Mouse (Mus musculus): ENCODE data around the gene Msn. TPM values are rescaled to one million over a fixed set of nuclear protein-coding genes. Genes with fewer than 3 reads are reported as not detected.
A peak's percentile ranks its signal among the peaks of the same experiment; 100 is the strongest.
"Not testable (repeated sequence)": the region's sequence is repeated elsewhere in the genome, so short reads cannot be mapped to it uniquely, and the experiment has no call there.

The Msn gene
- polyA plus RNA-seq, 1 experiment from 2014 or later = 82.3 TPM

GRCm38 (mm10) chrX:96162571-96162970 lies 66.7 kb downstream of the Msn start:
- H3K9me3 ChIP-seq (ENCODE audit: control insufficient read depth, low read length) = no peaks in the 10 kb centered on the region
- no peaks in the 10 kb centered on the region for H3K4me1 ChIP-seq (ENCODE audit: control insufficient read depth, insufficient read depth, low read length)
- H3K27me3 ChIP-seq (ENCODE audit: control insufficient read depth, insufficient read depth, low read length) = no peaks in the 10 kb centered on the region
- ATAC-seq (ENCODE audit: insufficient number of reproducible peaks, low FRiP score, low TSS enrichment, low read depth) (no peak), DNase-seq (ENCODE audit: low spot score) (peak; percentile 21)
- H3K36me3 ChIP-seq (ENCODE audit: control insufficient read depth, insufficient read depth, low read length) = no peaks in the 10 kb centered on the region
- whole genome bisulfite sequencing = 97% methylated on average over 2 of the region's 2 CpGs
- H3K9ac ChIP-seq (ENCODE audit: low read length) = no peak overlapping the region
- H3K4me2 ChIP-seq (ENCODE audit: low read depth, severe bottlenecking) = no peak overlapping the region
- H3K27ac ChIP-seq (replicated peaks; ENCODE audit: low read depth, low read length) = no peak overlapping the region
- no peak overlapping the region for H3K4me3 ChIP-seq (ENCODE audit: low read depth, low read length)

- Histone ChIP-seq H3K9me3 (ENCODE audit: control insufficient read depth, low read length) (no peaks in the 10 kb centered on the region), H3K4me2 (ENCODE audit: low read depth, severe bottlenecking) (no peak overlapping the region), H3K4me3 (ENCODE audit: low read depth, low read length) (no peak overlapping the region), H3K36me3 (ENCODE audit: control insufficient read depth, insufficient read depth, low read length) (no peaks in the 10 kb centered on the region), H3K4me1 (ENCODE audit: control insufficient read depth, insufficient read depth, low read length) (no peaks in the 10 kb centered on the region), H3K27me3 (ENCODE audit: control insufficient read depth, insufficient read depth, low read length) (peaks cover 2% of the 10 kb centered on the region; the same call in 1 of the 2 replicates), H3K9ac (ENCODE audit: low read length) (no peak overlapping the region), H3K27ac (replicated peaks; ENCODE audit: low read depth, low read length) (no peak overlapping the region)
- DNase-seq (ENCODE audit: low spot score) (no peak), ATAC-seq (ENCODE audit: insufficient number of reproducible peaks, low FRiP score, low TSS enrichment, low read depth) (no peak)
- WGBS = 88% methylated on average over 2 of the region's 2 CpGs
Observed at GRCm38 (mm10) chrX:96171645-96172388, 76.0 kb downstream of the Msn start.

GRCm38 (mm10) chrX:96178437-96178836 lies 82.6 kb downstream of the Msn start:
- 10% methylated on average over 1 of the region's 1 CpGs for WGBS

GRCm38 (mm10) chrX:96184100-96184732 lies 88.4 kb downstream of the Msn start:
- Histone ChIP-seq H3K27ac (replicated peaks; ENCODE audit: low read depth, low read length) (no peak overlapping the region), H3K9me3 (ENCODE audit: control insufficient read depth, low read length) (no peaks in the 10 kb centered on the region), H3K4me1 (ENCODE audit: control insufficient read depth, insufficient read depth, low read length) (no peaks in the 10 kb centered on the region), H3K4me2 (ENCODE audit: low read depth, severe bottlenecking) (no peak overlapping the region), H3K27me3 (ENCODE audit: control insufficient read depth, insufficient read depth, low read length) (no peaks in the 10 kb centered on the region), H3K4me3 (ENCODE audit: low read depth, low read length) (no peak overlapping the region), H3K36me3 (ENCODE audit: control insufficient read depth, insufficient read depth, low read length) (no peaks in the 10 kb centered on the region), H3K9ac (ENCODE audit: low read length) (no peak overlapping the region)
- DNase-seq (ENCODE audit: low spot score) (no peak), ATAC-seq (ENCODE audit: insufficient number of reproducible peaks, low FRiP score, low TSS enrichment, low read depth) (no peak)
- WGBS = 70% methylated on average over 5 of the region's 5 CpGs

More at GRCm38 (mm10) chrX:96178437-96178836, 82.6 kb downstream of the Msn start:
- DNase-seq (ENCODE audit: low spot score) (peak; percentile 21), ATAC-seq (ENCODE audit: insufficient number of reproducible peaks, low FRiP score, low TSS enrichment, low read depth) (no peak)
- Histone ChIP-seq H3K36me3 (ENCODE audit: control insufficient read depth, insufficient read depth, low read length) (no peaks in the 10 kb centered on the region), H3K9ac (ENCODE audit: low read length) (no peak overlapping the region), H3K27ac (replicated peaks; ENCODE audit: low read depth, low read length) (no peak overlapping the region), H3K4me2 (ENCODE audit: low read depth, severe bottlenecking) (no peak overlapping the region), H3K27me3 (ENCODE audit: control insufficient read depth, insufficient read depth, low read length) (no peaks in the 10 kb centered on the region), H3K4me1 (ENCODE audit: control insufficient read depth, insufficient read depth, low read length) (no peaks in the 10 kb centered on the region), H3K9me3 (ENCODE audit: control insufficient read depth, low read length) (no peaks in the 10 kb centered on the region), H3K4me3 (ENCODE audit: low read depth, low read length) (no peak overlapping the region)

- H3K36me3 ChIP-seq (ENCODE audit: control insufficient read depth, insufficient read depth, low read length); H3K4me2 ChIP-seq (ENCODE audit: low read depth, severe bottlenecking); DNase-seq (ENCODE audit: low spot score); H3K27me3 ChIP-seq (ENCODE audit: control insufficient read depth, insufficient read depth, low read length); H3K9ac ChIP-seq (ENCODE audit: low read length); H3K9me3 ChIP-seq (ENCODE audit: control insufficient read depth, low read length); H3K4me3 ChIP-seq (ENCODE audit: low read depth, low read length); ATAC-seq (ENCODE audit: insufficient number of reproducible peaks, low FRiP score, low TSS enrichment, low read depth); H3K27ac ChIP-seq (replicated peaks; ENCODE audit: low read depth, low read length); H3K4me1 ChIP-seq (ENCODE audit: control insufficient read depth, insufficient read depth, low read length): not testable (repeated sequence)
- WGBS = 86% methylated on average over 3 of the region's 3 CpGs
Observed at GRCm38 (mm10) chrX:96205143-96205542, 109.3 kb downstream of the Msn start.

- Histone ChIP-seq H3K4me1 (ENCODE audit: control insufficient read depth, insufficient read depth, low read length) (no peaks in the 10 kb centered on the region), H3K9ac (ENCODE audit: low read length) (no peak overlapping the region)
- WGBS = 30% methylated on average over 1 of the region's 1 CpGs
Observed at GRCm38 (mm10) chrX:96206872-96207271, 111.0 kb downstream of the Msn start.

GRCm38 (mm10) chrX:96218088-96218487 lies 122.2 kb downstream of the Msn start:
- Histone ChIP-seq H3K27ac (replicated peaks; ENCODE audit: low read depth, low read length) (no peak overlapping the region), H3K4me2 (ENCODE audit: low read depth, severe bottlenecking) (no peak overlapping the region), H3K9me3 (ENCODE audit: control insufficient read depth, low read length) (no peaks in the 10 kb centered on the region), H3K9ac (ENCODE audit: low read length) (no peak overlapping the region), H3K4me1 (ENCODE audit: control insufficient read depth, insufficient read depth, low read length) (no peaks in the 10 kb centered on the region), H3K4me3 (ENCODE audit: low read depth, low read length) (no peak overlapping the region), H3K27me3 (ENCODE audit: control insufficient read depth, insufficient read depth, low read length) (no peaks in the 10 kb centered on the region), H3K36me3 (ENCODE audit: control insufficient read depth, insufficient read depth, low read length) (no peaks in the 10 kb centered on the region)
- ATAC-seq (ENCODE audit: insufficient number of reproducible peaks, low FRiP score, low TSS enrichment, low read depth) (no peak), DNase-seq (ENCODE audit: low spot score) (no peak)
- WGBS = 75% methylated on average over 1 of the region's 1 CpGs

More at GRCm38 (mm10) chrX:96206872-96207271, 111.0 kb downstream of the Msn start:
- no peak for DNase-seq (ENCODE audit: low spot score)
- no peaks in the 10 kb centered on the region for H3K36me3 ChIP-seq (ENCODE audit: control insufficient read depth, insufficient read depth, low read length)
- no peak overlapping the region for H3K4me3 ChIP-seq (ENCODE audit: low read depth, low read length)
- H3K4me2 ChIP-seq (ENCODE audit: low read depth, severe bottlenecking) = no peak overlapping the region
- ATAC-seq (ENCODE audit: insufficient number of reproducible peaks, low FRiP score, low TSS enrichment, low read depth) = no peak
- no peaks in the 10 kb centered on the region for H3K9me3 ChIP-seq (ENCODE audit: control insufficient read depth, low read length)
- H3K27me3 ChIP-seq (ENCODE audit: control insufficient read depth, insufficient read depth, low read length) = no peaks in the 10 kb centered on the region
- no peak overlapping the region for H3K27ac ChIP-seq (replicated peaks; ENCODE audit: low read depth, low read length)

All from limb, embryonic 11.5 days (tissue).